Mouse (Mus musculus) forebrain, embryonic 10.5 days (tissue): ENCODE results near the gene Tspyl2. TPM values are rescaled to one million over a fixed set of nuclear protein-coding genes. Genes with fewer than 3 reads are reported as not detected.
"Not testable (repeated sequence)": the region's sequence is repeated elsewhere in the genome, so short reads cannot be mapped to it uniquely, and the experiment has no call there.

Experiments used
- DNase-seq: peaks from one replicate; pipeline ENCODE4 v3.0.0-alpha.2; 2017; ENCODE audit warnings: low spot score; ENCODE audit errors: extremely low spot score
- H3K27ac ChIP-seq: fragments of 300-500 bp; sonication (generic); 2 replicates; pipeline ENCODE4 v1.5.1; 2016; ENCODE audit warnings: mild to moderate bottlenecking
- H3K27me3 ChIP-seq: fragments of 300-500 bp; sonication (generic); 2 replicates; pipeline ENCODE4 v1.6.1; 2016; ENCODE audit warnings: mild to moderate bottlenecking; ENCODE audit not compliant: poor library complexity, severe bottlenecking
- H3K36me3 ChIP-seq: fragments of 300-500 bp; sonication (generic); replicated peaks from 2 replicates; pipeline ENCODE4 v1.6.1; 2016; ENCODE audit warnings: mild to moderate bottlenecking, moderate library complexity
- H3K4me1 ChIP-seq: fragments of 300-500 bp; sonication (generic); 2 replicates; pipeline ENCODE4 v1.6.1; 2016
- H3K4me3 ChIP-seq: fragments of 300-500 bp; sonication (generic); 2 replicates; pipeline ENCODE4 v1.5.1; 2016; ENCODE audit warnings: mild to moderate bottlenecking, moderate library complexity
- H3K9me3 ChIP-seq: fragments of 300-500 bp; sonication (generic); 2 replicates; pipeline ENCODE4 v1.6.1; 2016; ENCODE audit warnings: mild to moderate bottlenecking, moderate library complexity
- WGBS: fragments of 180-500 bp; shearing (Covaris S2); methylation state at CpG from one replicate; pipeline ENCODE4 v1.1.7; 2016; 5-methylcytosine and 5-hydroxymethylcytosine counted together
- polyA plus RNA-seq: library from polyadenylated mRNA; unstranded; fragments of >200 nt; fragmentation: Nextera tagmentation; extraction: Ambion mirVana; gene quantifications from 2 replicates; pipeline ENCODE4 v1.2.1, GENCODE M21; 2016

The Tspyl2 gene
- polyA plus RNA-seq, 1 experiment from 2014 or later = 29.8 TPM

DNA sequence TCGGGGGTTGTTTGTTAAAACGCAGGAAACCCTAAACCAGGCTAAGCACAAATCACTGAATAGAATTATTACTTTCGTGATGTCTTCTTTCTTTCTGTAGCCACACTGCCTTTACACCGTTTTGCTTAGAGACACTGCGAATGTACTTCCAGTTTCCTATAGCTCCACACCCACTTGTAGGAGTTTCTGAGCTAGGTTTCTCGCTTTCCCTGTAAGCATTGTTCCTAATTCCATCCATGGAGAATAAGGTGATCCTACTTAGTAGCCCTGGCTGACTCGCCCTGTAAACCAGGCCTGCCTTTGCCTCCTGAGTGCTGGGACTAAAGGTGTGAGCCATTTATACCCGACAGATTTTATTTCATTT lies 14.6 kb downstream of the Tspyl2 start:
- H3K36me3 ChIP-seq = no peaks in the 10 kb centered on the region; the same call in 1 of the 2 replicates
- no peaks in the 10 kb centered on the region for H3K9me3 ChIP-seq
- H3K27ac ChIP-seq = peak overlapping the region; percentile 54
- H3K4me1 ChIP-seq = peaks cover 14% of the 10 kb centered on the region
- DNase-seq = no peak
- peaks cover 97% of the 10 kb centered on the region for H3K27me3 ChIP-seq
- peak overlapping the region; percentile 65 for H3K4me3 ChIP-seq
- WGBS = 24% methylated on average over 8 of the region's 8 CpGs

DNA sequence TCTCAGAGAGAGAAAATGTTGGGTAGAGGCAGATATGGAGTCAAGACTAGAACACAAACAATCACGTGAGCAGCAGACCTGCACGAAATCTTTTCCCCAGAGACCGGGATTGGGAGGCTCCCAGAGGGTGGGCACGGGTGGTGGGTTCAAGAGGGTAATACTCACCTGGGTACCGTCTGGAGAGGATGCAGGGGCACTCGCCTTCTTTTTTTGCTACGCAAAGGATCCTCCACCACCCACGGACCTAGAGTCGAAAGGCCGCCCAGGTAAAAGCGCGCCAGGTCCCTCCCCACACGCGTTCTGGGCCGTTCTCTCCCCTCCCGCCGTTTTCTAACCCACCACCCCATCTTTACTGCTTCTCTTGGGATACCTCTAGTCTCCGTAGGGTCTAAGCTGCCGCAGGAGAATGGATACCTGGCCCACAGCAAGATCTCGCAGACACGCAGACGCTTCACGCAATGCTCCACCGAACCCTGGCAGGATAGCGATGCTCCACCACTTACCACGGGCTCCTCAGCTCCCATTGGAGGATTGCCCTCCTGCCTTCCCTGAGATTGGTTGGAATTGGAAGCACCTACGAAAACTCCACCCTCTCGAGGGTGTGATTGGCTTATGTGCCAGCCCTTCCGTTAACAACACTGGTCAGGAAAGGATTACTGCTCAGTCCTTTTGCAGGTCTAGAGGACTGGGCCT lies 15.1 kb downstream of the Tspyl2 start, which contains the start of gene Kantr:
Gene Kantr, minus strand, starts transcription at position 500 of the 693 bp plus-strand sequence.
- H3K4me1 ChIP-seq = peaks cover 14% of the 10 kb centered on the region
- H3K27ac ChIP-seq = peak within 1 kb of the TSS; percentile 85
- no peaks in the 10 kb centered on the region for H3K9me3 ChIP-seq
- H3K36me3 ChIP-seq = no peaks in the 10 kb centered on the region; the same call in 1 of the 2 replicates
- peak; percentile 65 for DNase-seq
- 13% methylated on average over 29 of the region's 29 CpGs for WGBS
- peak within 1 kb of the TSS; percentile 65 for H3K4me3 ChIP-seq
- peaks cover 97% of the 10 kb centered on the region for H3K27me3 ChIP-seq

DNA sequence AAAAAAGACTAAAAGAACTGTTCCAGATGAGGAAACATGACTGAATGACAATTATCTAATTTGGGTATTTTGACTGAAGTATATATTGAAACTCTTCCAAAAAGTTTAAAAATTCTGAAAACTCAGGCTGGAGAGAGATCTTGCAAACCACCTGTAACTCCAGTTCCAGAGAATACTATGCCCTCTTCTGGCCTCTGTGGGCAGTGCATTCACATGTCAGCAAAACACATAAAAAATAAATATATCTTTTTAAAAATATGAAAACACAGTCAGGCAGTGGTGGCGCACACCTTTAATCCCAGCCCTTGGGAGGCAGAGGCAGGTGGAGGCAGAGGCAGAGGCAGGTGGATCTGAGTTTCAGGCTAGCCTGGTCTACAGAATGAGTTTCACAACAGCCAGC lies 18.6 kb downstream of the Tspyl2 start:
- H3K4me1 ChIP-seq = peaks cover 14% of the 10 kb centered on the region
- no peak for DNase-seq
- H3K27ac ChIP-seq = no peak overlapping the region
- no peak overlapping the region for H3K4me3 ChIP-seq
- H3K36me3 ChIP-seq = peaks cover 10% of the 10 kb centered on the region; the same call in 1 of the 2 replicates
- WGBS = 89% methylated on average over 1 of the region's 1 CpGs
- H3K27me3 ChIP-seq = peaks cover 100% of the 10 kb centered on the region
- no peaks in the 10 kb centered on the region for H3K9me3 ChIP-seq

DNA sequence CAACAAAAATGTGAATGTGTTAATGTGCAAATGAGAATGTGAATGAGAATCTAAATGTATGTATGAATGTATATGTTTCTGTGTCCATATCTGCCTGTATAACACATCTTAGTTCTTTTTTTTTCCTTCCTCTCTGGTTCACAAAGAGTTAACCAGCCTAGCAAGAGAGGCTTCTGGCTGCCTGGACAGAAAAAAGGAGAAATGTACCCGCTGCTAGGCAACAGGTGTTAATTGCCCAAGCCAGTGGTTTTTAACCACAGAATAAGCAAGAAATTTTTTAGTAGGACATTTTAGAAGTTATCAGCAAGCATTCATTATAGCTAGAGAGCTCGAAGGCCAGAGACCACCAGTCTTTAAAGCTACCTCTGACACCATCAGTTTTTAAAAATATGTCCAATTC lies 19.4 kb downstream of the Tspyl2 start:
- WGBS = 58% methylated on average over 2 of the region's 2 CpGs
- H3K27ac ChIP-seq = no peak overlapping the region
- no peaks in the 10 kb centered on the region for H3K9me3 ChIP-seq
- no peak for DNase-seq
- peaks cover 100% of the 10 kb centered on the region for H3K27me3 ChIP-seq
- H3K4me3 ChIP-seq = no peak overlapping the region
- peaks cover 12% of the 10 kb centered on the region for H3K4me1 ChIP-seq
- peaks cover 10% of the 10 kb centered on the region; the same call in 1 of the 2 replicates for H3K36me3 ChIP-seq

DNA sequence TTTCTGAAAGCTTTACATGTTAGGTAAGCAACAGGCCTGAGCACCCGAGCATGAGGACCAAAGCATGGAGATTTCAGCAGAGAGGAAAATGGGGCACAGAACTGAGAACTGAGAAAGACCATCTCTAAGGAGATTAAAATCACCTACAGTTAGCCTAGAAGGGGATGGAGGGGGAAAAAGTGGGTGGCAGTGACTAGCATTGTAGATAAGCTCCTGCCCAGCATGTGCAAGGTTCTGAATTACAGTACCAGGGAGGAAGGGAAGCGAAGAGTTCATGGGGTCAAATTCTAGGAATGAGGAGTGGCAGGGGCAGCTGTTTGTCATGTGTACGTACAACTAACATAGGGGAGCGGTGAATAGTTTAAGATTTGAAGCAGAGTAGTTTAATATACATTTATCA lies 21.7 kb downstream of the Tspyl2 start:
- no peak for DNase-seq
- 89% methylated on average over 4 of the region's 4 CpGs for WGBS
- Histone ChIP-seq H3K4me1 (no peaks in the 10 kb centered on the region), H3K9me3 (no peaks in the 10 kb centered on the region), H3K4me3 (no peak overlapping the region), H3K36me3 (peaks cover 16% of the 10 kb centered on the region; the same call in 1 of the 2 replicates), H3K27me3 (peaks cover 97% of the 10 kb centered on the region), H3K27ac (no peak overlapping the region)

DNA sequence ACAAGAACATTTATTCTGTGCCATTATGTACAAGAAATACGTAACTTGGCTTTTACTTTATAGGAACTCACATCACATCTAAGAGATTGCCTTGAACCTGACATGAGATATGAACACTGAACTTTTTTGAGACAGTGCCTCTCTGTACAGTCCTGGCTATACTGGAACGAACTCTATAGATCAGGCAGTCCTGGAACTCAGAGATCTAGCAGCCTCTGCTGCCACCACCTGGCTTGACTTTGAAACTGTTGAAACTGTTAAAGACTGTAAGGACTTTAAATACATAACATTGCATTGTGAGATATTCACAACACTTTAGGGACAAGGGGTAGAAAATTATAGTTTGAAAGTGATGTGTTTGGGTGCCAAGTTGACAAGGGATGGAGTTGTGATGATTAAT lies 34.3 kb downstream of the Tspyl2 start:
- Histone ChIP-seq H3K4me3 (no peak overlapping the region), H3K4me1 (no peaks in the 10 kb centered on the region), H3K9me3 (no peaks in the 10 kb centered on the region), H3K27ac (no peak overlapping the region), H3K36me3 (peaks cover 2% of the 10 kb centered on the region; the same call in 1 of the 2 replicates), H3K27me3 (peaks cover 63% of the 10 kb centered on the region)
- 80% methylated on average over 2 of the region's 2 CpGs for WGBS
- DNase-seq = no peak

DNA sequence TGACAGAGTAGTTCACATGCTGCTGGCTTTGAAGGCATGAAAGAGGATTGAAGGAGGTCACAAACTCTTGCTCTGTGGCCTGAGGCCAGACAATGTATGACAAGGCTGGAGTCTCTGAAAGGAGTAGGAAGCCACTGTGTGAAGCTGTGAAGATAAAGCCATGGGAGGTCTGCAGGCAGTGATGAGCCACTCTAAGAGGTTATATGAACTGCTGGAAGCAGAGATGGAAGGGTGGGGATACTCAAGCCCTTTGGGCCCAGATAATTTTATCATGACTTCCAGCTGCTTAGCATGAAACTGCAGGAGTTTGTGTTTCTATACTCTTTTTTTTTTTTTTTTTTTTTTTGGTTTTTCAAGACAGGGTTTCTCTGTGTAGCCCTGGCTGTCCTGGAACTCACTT lies 34.9 kb downstream of the Tspyl2 start:
- Histone ChIP-seq H3K4me3 (no peak overlapping the region), H3K27me3 (peaks cover 65% of the 10 kb centered on the region), H3K4me1 (no peaks in the 10 kb centered on the region), H3K9me3 (no peaks in the 10 kb centered on the region), H3K27ac (no peak overlapping the region), H3K36me3 (peaks cover 2% of the 10 kb centered on the region; the same call in 1 of the 2 replicates)
- DNase-seq = no peak

DNA sequence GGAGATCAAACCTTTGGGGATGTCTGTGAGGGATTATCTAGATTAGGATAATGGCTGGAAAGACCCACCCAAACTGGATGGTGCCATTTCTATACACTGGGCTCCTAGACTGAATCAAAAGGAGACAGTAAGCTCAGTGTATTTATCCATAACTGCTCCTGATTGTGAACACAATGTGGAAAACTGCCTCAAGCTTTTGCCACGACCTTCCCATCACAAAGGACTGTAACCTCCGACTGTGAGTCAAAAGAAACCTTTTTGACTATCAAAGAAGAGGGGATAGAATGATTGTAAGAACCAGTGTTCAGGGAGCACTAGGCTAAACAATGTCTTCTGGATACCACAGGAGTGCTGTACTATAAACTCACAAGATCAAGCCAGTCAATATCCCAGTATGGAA lies 36.0 kb downstream of the Tspyl2 start:
- H3K27ac ChIP-seq = no peak overlapping the region
- DNase-seq = no peak
- 75% methylated on average over 2 of the region's 2 CpGs for WGBS
- no peak overlapping the region for H3K4me3 ChIP-seq
- peaks cover 77% of the 10 kb centered on the region for H3K27me3 ChIP-seq
- H3K9me3 ChIP-seq = no peaks in the 10 kb centered on the region
- no peaks in the 10 kb centered on the region for H3K4me1 ChIP-seq
- peaks cover 2% of the 10 kb centered on the region; the same call in 1 of the 2 replicates for H3K36me3 ChIP-seq

DNA sequence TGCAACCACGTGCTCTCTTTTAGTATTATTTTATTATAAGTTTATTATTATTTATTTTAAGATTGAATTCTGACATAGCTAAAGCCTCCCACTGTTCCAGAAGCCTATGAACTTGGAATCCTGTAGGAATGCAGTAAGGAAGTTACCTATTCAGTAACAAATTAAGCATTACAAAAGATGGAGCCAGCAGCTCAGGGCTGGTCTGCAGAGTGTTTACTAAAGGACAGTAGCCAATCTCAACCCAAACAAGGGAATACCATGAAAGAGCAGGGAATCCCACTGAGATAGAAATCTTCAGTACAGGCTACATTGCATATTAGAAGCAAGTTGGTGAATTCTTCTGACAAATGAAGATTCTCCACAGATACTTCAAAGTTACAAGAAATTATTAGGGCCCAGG lies 55.2 kb downstream of the Tspyl2 start:
- not testable (repeated sequence) for DNase-seq, H3K4me3 ChIP-seq, H3K27ac ChIP-seq, H3K36me3 ChIP-seq, H3K9me3 ChIP-seq, H3K4me1 ChIP-seq
- H3K27me3 ChIP-seq = peaks cover 31% of the 10 kb centered on the region
- 50% methylated on average over 1 of the region's 1 CpGs for WGBS

Other genes starting within 250 kb of the Tspyl2 start
- 1.3 and 1.4 TPM in 2 replicates for gene Iqsec2, start 198.2 kb downstream of the Tspyl2 start, polyA plus RNA-seq
- gene Kdm5c, start 109.4 kb downstream of the Tspyl2 start, polyA plus RNA-seq = 66.7 and 69.3 TPM in 2 replicates
- 14.2 and 16.0 TPM in 2 replicates for gene Kantr, start 14.9 kb downstream of the Tspyl2 start, polyA plus RNA-seq
- gene Gpr173, start 26.3 kb upstream of the Tspyl2 start, polyA plus RNA-seq = 4.2 and 4.6 TPM in 2 replicates
- not detected in 2 replicates for gene Cldn34a, start 220.9 kb upstream of the Tspyl2 start, polyA plus RNA-seq